Mouse (Mus musculus) left cerebral cortex, adult 2 months (tissue): ENCODE results near the gene Olig2. TPM values are rescaled to one million over a fixed set of nuclear protein-coding genes. Genes with fewer than 3 reads are reported as not detected.

Source experiments
- DNase-seq, 2 experiments: peaks; one replicate each; pipeline ENCODE4 v3.0.0; 2021 to 2022; ENCODE audit warnings: low spot score in 2 of 2, mixed read lengths in 1 of 2; ENCODE audit errors: extremely low spot score in 1 of 2
- H3K27ac ChIP-seq: fragments of 200-600 bp; 2 replicates; pipeline ENCODE4 v1.8.1; 2022
- H3K4me3 ChIP-seq: fragments of 200-600 bp; 2 replicates; pipeline ENCODE4 v1.8.1; 2022
- CTCF ChIP-seq: fragments of 200-600 bp; IDR thresholded peaks from 2 replicates; pipeline ENCODE4 v1.8.1; 2022; ENCODE audit warnings: antibody characterized with exemption, mild to moderate bottlenecking, moderate library complexity
- intact Hi-C: fragments of 180-260 bp; cut with DNase I; formaldehyde crosslinking; loops from one replicate; pipeline ENCODE4 v1.15.1; 2025
- total RNA-seq, 2 experiments: library from RNA; stranded (reverse); gene quantifications; 2 replicates each; pipeline ENCODE4 v1.2.3; 2021

Olig2 gene
- total RNA-seq, 2 experiments from 2014 or later, result 21.8 to 22.3 TPM

DNA sequence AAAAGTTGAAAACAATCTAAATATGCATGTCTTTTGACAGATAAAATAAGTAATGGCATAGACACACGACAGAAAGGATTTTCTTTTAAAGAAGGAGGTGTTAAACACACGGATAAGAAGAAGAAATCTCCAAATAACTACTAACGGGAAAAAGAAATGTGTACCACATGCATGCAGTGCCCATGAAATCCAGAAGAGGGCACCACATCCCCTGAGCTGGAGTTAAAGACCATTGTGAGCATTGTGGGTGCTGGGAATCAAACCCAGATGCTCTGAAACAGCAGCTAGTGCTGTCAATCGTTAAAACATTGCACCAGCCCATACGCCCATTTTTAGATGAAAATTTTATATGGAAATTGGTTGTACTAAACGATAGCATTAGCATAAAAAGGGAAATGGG, 7.3 kb upstream of the Olig2 start:
- Histone ChIP-seq H3K27ac (no peak overlapping the region), H3K4me3 (no peak overlapping the region)
- TF ChIP-seq CTCF, result peak; percentile 34
- no peak for DNase-seq
- intact Hi-C loops, result no loop called here

DNA sequence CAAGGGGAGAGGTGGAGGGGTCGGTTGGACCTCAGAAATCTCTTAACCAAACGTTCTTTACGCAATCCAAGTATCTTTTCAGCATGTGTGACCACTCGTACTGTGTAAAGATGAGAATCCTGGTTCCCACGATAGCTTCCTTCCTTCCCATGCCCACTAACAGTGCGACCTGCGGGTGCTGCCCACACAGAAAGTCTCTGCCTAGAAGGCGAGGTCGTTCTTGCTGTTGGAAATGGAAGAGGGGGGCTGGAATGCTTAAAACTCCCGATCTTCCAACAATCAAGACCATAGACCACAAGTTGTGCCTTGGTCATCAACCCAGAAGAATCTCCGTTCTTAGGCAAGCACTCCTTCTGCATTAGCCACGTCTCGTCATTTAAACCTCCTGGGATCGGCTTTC, 6.0 kb upstream of the Olig2 start:
- no peak for TF ChIP-seq CTCF
- Histone ChIP-seq H3K4me3 (no peak overlapping the region), H3K27ac (no peak overlapping the region)
- intact Hi-C loops, result no loop called here
- no peak for DNase-seq

DNA sequence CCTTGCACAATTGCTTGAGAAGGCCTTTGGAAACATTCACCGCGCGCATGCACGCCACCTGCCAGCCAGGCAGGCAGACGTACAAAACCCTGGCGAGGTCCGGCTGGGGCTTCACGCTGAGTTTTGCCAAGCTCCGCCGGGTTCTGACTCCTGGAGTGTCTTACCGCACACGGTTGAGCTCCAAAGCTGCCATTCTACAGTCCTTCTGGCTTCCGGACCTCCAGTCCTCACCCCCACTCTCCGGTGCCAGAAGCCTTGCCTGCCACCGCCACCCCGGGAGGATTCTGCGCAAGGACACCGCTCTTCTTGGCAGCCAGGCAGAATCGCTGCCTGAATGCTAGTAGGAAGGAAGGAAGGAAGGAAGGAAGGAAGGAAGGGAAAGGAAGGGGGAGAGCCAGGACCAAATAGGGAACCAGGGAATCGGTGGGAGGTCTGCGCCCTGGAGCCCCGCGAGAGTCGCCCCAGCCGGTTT, 3.0 kb upstream of the Olig2 start:
- peak overlapping the region; percentile 28; the same call in 1 of the 2 replicates for H3K27ac ChIP-seq
- DNase-seq, result no peak
- intact Hi-C loops, result loop anchor here (5.0 kb wide), 1 partner anchor 55 kb away; no protein-coding TSS in a partner anchor
- H3K4me3 ChIP-seq, result peak overlapping the region; percentile 27; the same call in 1 of the 2 replicates
- no peak for TF ChIP-seq CTCF

DNA sequence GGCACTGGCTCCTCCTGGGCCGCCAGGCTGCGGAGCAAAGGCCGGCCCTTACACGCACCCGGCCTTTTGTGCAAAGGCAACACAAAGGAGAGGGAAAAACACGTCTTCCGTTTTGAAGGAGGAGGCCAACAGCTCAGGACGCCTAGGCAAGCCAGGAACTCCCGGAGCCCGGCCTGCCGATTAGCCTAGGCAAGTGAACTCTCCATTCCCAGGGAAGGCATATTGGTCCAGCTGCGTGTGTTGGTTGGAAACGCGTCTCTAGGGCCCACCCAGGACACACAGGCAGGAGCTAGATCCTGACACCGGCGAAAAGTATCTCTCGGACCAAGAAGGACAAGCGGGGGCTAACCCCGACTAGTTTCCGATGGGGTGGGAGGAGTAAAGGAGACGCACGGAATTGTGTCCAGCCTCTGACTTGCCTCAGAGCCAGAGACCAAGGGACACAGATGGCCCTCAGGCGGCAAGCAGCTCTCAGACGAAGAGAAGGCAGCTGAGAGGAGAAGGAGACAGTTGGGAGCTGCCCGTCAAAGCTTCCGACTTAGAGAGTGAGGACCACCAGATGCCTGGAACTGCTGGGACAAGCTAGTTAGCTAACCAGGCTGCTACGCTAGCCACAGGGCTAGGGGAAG, 2.5 kb upstream of the Olig2 start:
- TF ChIP-seq CTCF, result no peak
- peak overlapping the region; percentile 27 for H3K4me3 ChIP-seq
- H3K27ac ChIP-seq, result peak overlapping the region; percentile 28; the same call in 1 of the 2 replicates
- intact Hi-C loops, result loop anchor here (5.0 kb wide), 1 partner anchor 55 kb away; no protein-coding TSS in a partner anchor
- peak in 1 of 2 experiments; percentile 30 for DNase-seq

DNA sequence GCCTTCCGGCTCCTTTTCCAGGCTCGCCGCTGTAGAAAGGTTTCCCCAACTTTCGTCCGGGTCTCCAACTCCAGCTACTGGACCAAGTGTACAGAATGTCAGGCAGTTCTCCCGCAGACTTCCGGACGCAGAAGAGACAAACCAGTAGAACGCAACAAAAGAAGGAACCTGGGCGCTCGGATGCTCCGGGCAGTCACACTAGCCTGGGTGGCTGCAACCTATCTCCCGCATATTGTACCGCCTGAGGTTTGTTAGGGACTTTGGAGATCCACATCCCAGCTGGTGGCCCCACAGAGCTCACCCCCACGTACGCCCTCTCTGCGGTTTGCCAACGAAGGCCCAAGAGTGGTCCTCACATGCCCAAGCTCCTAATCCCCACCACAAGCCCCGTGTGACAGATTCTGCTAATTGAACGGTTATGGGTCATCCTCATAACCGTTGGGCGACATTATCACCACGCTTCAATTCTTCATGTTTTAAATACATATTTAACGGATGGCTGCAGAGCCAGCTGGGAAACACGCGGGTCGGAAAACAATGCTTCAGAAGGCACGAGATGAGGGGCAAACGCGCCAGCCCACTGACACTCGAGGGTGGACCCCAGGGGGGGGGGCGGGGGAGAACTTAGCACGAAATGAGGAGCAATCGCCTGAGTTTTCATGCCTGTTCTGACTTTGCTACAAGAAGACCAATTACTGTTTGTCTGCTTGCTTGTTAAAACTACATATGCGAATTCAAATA, 1.8 kb upstream of the Olig2 start:
- DNase-seq, result no peak
- intact Hi-C loops, result loop anchor here (2.0 to 5.0 kb wide), 4 partner anchors 47 to 91 kb away; no protein-coding TSS in a partner anchor
- no peak overlapping the region; the same call in 1 of the 2 replicates for H3K4me3 ChIP-seq
- no peak for TF ChIP-seq CTCF
- no peak overlapping the region for H3K27ac ChIP-seq

- intact Hi-C loops, result loop anchor here (2.0 to 5.0 kb wide), 4 partner anchors 47 to 91 kb away; no protein-coding TSS in a partner anchor
- Histone ChIP-seq H3K27ac (no peak overlapping the region), H3K4me3 (no peak overlapping the region)
- DNase-seq, result no peak
- TF ChIP-seq CTCF, result no peak
These were observed 1.2 kb upstream of the Olig2 start for GRCm38 (mm10) chr16:91224068-91224402.

DNA sequence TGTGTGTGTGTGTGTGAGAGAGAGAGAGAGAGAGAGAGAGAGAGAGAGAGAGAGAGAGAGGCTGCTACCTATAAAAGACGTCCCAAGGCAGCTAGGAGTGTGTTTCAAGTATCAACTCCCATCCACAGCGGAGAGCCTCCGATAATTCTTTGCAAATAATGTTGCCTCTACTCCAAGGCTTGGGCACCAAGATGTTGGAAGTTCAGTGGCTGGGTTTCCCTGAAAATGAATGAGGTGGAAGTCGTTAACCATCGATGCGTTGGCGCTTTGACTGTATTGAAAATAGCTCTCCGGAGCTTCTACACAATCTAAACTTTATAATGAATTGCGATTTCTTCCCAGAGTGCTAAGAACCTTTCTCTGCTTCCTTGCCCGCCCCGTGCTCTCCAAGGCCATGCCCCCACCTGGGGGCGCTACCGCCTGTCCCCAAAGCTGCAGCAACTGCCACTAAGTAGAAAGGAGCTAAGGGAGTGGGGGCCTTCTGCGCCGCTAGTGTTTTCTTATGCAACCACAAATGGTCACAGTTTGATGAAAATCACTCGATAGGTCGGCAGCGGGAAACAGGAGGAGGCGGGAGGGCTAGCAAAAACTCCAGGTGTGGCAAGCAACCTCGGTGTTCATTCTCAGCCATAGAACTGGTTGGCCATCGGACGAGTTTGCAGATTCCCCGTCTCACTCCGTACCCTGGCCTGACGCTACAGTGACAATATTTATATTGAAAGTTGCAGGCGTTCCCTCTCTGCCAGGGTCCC, 600 bp upstream of the Olig2 start:
- intact Hi-C loops, result loop anchor here (2.0 to 5.0 kb wide), 4 partner anchors 46 to 90 kb away; no protein-coding TSS in a partner anchor
- peak; percentile 42 for TF ChIP-seq CTCF
- peak overlapping the region; percentile 35 for H3K4me3 ChIP-seq
- no peak for DNase-seq
- peak overlapping the region; percentile 15; the same call in 1 of the 2 replicates for H3K27ac ChIP-seq

DNA sequence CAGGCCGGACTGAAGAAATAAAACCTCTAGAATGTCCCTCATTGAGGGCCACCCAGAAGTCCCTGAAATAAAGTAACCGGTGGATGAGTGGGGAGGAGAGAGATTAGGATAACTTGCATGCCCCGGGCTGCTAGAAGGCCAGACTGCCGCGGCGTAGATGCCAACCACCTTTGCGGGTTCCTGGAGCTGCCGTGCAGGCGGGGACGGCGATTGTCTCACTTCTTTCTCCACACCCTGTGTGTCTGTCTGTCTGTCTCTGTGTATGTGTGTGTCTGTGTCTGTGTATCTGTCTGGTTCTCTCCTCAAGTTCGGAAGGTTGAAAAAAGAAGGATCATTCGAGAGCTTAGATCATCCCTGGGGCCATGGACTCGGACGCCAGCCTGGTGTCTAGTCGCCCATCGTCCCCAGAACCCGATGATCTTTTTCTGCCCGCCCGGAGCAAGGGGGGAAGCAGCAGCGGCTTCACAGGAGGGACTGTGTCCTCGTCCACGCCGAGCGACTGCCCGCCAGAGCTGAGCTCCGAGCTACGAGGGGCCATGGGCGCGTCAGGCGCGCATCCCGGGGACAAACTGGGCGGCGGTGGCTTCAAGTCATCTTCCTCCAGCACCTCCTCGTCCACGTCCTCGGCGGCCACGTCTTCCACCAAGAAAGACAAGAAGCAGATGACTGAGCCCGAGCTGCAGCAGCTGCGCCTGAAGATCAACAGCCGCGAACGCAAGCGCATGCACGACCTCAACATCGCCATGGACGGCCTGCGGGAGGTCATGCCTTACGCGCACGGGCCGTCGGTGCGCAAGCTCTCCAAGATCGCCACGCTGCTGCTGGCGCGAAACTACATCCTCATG, 1.0 kb downstream of the Olig2 start:
- H3K27ac ChIP-seq, result peak overlapping the region; percentile 24; the same call in 1 of the 2 replicates
- intact Hi-C loops, result no loop called here
- peak overlapping the region; percentile 35 for H3K4me3 ChIP-seq
- no peak for TF ChIP-seq CTCF
- DNase-seq, result no peak

- intact Hi-C loops, result no loop called here
- peak overlapping the region; percentile 38 for H3K27ac ChIP-seq
- no peak for DNase-seq
- H3K4me3 ChIP-seq, result peak overlapping the region; percentile 35
- TF ChIP-seq CTCF, result no peak
These were observed 1.9 kb downstream of the Olig2 start for GRCm38 (mm10) chr16:91226883-91227759.

- intact Hi-C loops, result no loop called here
- TF ChIP-seq CTCF, result no peak
- no peak for DNase-seq
- H3K27ac ChIP-seq, result no peak overlapping the region
- peak overlapping the region; percentile 35 for H3K4me3 ChIP-seq
These were observed 2.4 kb downstream of the Olig2 start for GRCm38 (mm10) chr16:91227760-91228043.
